ENCODE assay signal across 15 mouse cellular contexts in the genomic region with DNA sequence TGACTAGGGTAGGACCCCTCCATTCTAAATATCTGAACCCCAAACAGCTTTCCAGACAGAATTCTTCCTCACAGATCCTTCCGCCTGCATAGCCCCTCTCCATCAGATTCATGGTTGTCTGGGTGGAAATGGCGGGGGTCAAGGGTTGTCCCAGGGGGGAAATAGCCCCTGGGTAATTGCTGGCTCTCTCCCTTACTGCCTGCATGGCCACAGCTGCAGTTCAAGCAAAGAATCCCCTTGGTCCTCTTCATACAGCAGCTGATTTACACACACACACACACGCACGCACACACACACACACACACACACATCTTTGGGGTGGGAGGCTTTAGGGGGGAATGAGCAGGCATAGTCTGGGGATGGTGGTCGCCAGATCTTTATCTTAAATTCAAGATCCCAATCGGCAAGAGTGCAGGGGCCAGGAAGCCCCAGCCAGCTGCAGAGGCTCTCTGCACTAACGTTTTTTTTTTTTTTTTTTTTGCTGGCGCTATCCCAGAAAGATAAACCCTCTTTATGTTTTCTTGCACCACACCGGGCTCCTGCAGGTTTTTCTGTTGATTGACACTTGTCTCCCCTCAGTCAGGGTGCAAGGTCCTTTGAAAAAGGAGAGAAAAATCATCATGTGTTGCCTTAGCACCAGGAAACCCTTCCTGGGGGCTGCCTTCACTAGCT. TPM values are rescaled to one million over a fixed set of nuclear protein-coding genes. Genes with fewer than 3 reads are reported as not detected.
DNase-seq lines count a peak whose midpoint lies in the region; ATAC-seq and TF ChIP-seq lines count a peak whose summit lies in the region.
"Had no signal": no experiment of that assay in that cellular context is flagged by ENCODE, and none has a peak within 500 bp of the region (broad histone marks: within the 10 kb centered on the region; RNA-seq: fewer than 3 reads in every experiment).

No protein-coding gene starts in this region.

- no peaks in the 10 kb centered on the region for H3K9me3 ChIP-seq in forebrain, embryonic 12.5 days
- no peaks in the 10 kb centered on the region for H3K9me3 ChIP-seq in forebrain, embryonic 15.5 days
- H3K9me3 ChIP-seq in midbrain, embryonic 10.5 days (replicated peaks): no peaks in the 10 kb centered on the region
- no peaks in the 10 kb centered on the region for H3K9me3 ChIP-seq in midbrain, embryonic 15.5 days
- H3K9me3 ChIP-seq in liver, embryonic 13.5 days (replicated peaks): no peaks in the 10 kb centered on the region
- H3K9me3 ChIP-seq in stomach, postnatal 0 days (ENCODE audit: control insufficient read depth, low read length): no peaks in the 10 kb centered on the region

- TF ChIP-seq CTCF in stomach, postnatal 0 days (IDR thresholded peaks at IDR 0.05; ENCODE audit: low read depth): no peak

- peaks cover 90% of the 10 kb centered on the region for H3K27me3 ChIP-seq in forebrain, embryonic 12.5 days
- H3K27me3 ChIP-seq in forebrain, embryonic 15.5 days: peaks cover 61% of the 10 kb centered on the region
- H3K27me3 ChIP-seq in midbrain, embryonic 10.5 days (ENCODE audit: low read depth, poor library complexity, severe bottlenecking): peaks cover 100% of the 10 kb centered on the region
- peaks cover 54% of the 10 kb centered on the region for H3K27me3 ChIP-seq in midbrain, embryonic 15.5 days (replicated peaks)
- peaks cover 93% of the 10 kb centered on the region for H3K27me3 ChIP-seq in liver, embryonic 13.5 days
- peaks cover 4% of the 10 kb centered on the region; the same call in 1 of the 2 replicates for H3K27me3 ChIP-seq in stomach, postnatal 0 days (ENCODE audit: control insufficient read depth, insufficient read depth, low read length)

- no peaks in the 10 kb centered on the region; the same call in 1 of the 2 replicates for H3K36me3 ChIP-seq in forebrain, embryonic 12.5 days (replicated peaks)
- H3K36me3 ChIP-seq in forebrain, embryonic 15.5 days: no peaks in the 10 kb centered on the region
- peaks cover 6% of the 10 kb centered on the region; the same call in 1 of the 2 replicates for H3K36me3 ChIP-seq in midbrain, embryonic 10.5 days
- no peaks in the 10 kb centered on the region for H3K36me3 ChIP-seq in midbrain, embryonic 15.5 days (replicated peaks)
- H3K36me3 ChIP-seq in liver, embryonic 13.5 days: peaks cover 14% of the 10 kb centered on the region; the same call in 1 of the 2 replicates
- no peaks in the 10 kb centered on the region; the same call in 1 of the 2 replicates for H3K36me3 ChIP-seq in stomach, postnatal 0 days (ENCODE audit: control insufficient read depth, insufficient read depth, low read length)
- H3K36me3 ChIP-seq: G1E had no signal

- no peak for ATAC-seq in forebrain, embryonic 12.5 days (ENCODE audit: low FRiP score)
- ATAC-seq in forebrain, embryonic 15.5 days (replicated peaks): no peak
- ATAC-seq in midbrain, embryonic 15.5 days (replicated peaks): no peak
- no peak for ATAC-seq in liver, embryonic 13.5 days (ENCODE audit: low read depth)
- ATAC-seq in stomach, postnatal 0 days (ENCODE audit: low FRiP score, low TSS enrichment): no peak

- 18% methylated on average over 9 of the region's 9 CpGs for WGBS in forebrain, embryonic 12.5 days
- 26% methylated on average over 9 of the region's 9 CpGs for WGBS in forebrain, embryonic 15.5 days
- 16% methylated on average over 9 of the region's 9 CpGs for WGBS in midbrain, embryonic 10.5 days
- WGBS in midbrain, embryonic 15.5 days: 18% methylated on average over 9 of the region's 9 CpGs
- WGBS in liver, embryonic 13.5 days (ENCODE audit: insufficient replicate concordance): 24% methylated on average over 9 of the region's 9 CpGs
- WGBS in stomach, postnatal 0 days: 32% methylated on average over 9 of the region's 9 CpGs

- H3K4me1 ChIP-seq in forebrain, embryonic 12.5 days: peaks cover 79% of the 10 kb centered on the region
- H3K4me1 ChIP-seq in forebrain, embryonic 15.5 days: peaks cover 45% of the 10 kb centered on the region
- H3K4me1 ChIP-seq in midbrain, embryonic 10.5 days: peaks cover 84% of the 10 kb centered on the region
- H3K4me1 ChIP-seq in midbrain, embryonic 15.5 days: peaks cover 47% of the 10 kb centered on the region
- peaks cover 28% of the 10 kb centered on the region for H3K4me1 ChIP-seq in liver, embryonic 13.5 days (replicated peaks)
- no peaks in the 10 kb centered on the region for H3K4me1 ChIP-seq in stomach, postnatal 0 days (replicated peaks; ENCODE audit: control insufficient read depth, insufficient read depth)

- H3K4me2 ChIP-seq in forebrain, embryonic 12.5 days: peak overlapping the region; percentile 87
- no peak overlapping the region for H3K4me2 ChIP-seq in forebrain, embryonic 15.5 days (replicated peaks)
- H3K4me2 ChIP-seq in midbrain, embryonic 15.5 days: no peak overlapping the region
- peak overlapping the region; percentile 46; the same call in 1 of the 2 replicates for H3K4me2 ChIP-seq in liver, embryonic 13.5 days
- peak overlapping the region; percentile 2; the same call in 1 of the 2 replicates for H3K4me2 ChIP-seq in stomach, postnatal 0 days (replicated peaks; ENCODE audit: low read depth)

- peak overlapping the region; percentile 79 for H3K27ac ChIP-seq in forebrain, embryonic 12.5 days
- H3K27ac ChIP-seq in forebrain, embryonic 15.5 days (replicated peaks): no peak overlapping the region
- H3K27ac ChIP-seq in midbrain, embryonic 10.5 days (replicated peaks): peak overlapping the region; percentile 63
- no peak overlapping the region for H3K27ac ChIP-seq in midbrain, embryonic 15.5 days
- H3K27ac ChIP-seq in liver, embryonic 13.5 days: peak overlapping the region; percentile 53; the same call in 1 of the 2 replicates
- H3K27ac ChIP-seq in stomach, postnatal 0 days (replicated peaks): no peak overlapping the region
- H3K27ac ChIP-seq: kidney, postnatal 0 days; left cerebral cortex, adult 2 months had no signal

- DNase-seq in midbrain, embryonic 10.5 days (ENCODE audit: low spot score): no peak
- no peak for DNase-seq in liver, embryonic 13.5 days
- DNase-seq in stomach, postnatal 0 days (ENCODE audit: low spot score): no peak
- no peak for DNase-seq in kidney, postnatal 10 days
- no peak for DNase-seq in urinary bladder, postnatal 25 days (ENCODE audit: low spot score)
- DNase-seq: cerebellum, postnatal 36 days; heart, postnatal 36 days; lung, postnatal 36 days had no signal

- peak overlapping the region; percentile 8; the same call in 1 of the 2 replicates for H3K9ac ChIP-seq in forebrain, embryonic 12.5 days
- no peak overlapping the region for H3K9ac ChIP-seq in forebrain, embryonic 15.5 days (replicated peaks)
- H3K9ac ChIP-seq in midbrain, embryonic 15.5 days: no peak overlapping the region
- H3K9ac ChIP-seq in liver, embryonic 13.5 days: no peak overlapping the region; the same call in 1 of the 2 replicates
- no peak overlapping the region for H3K9ac ChIP-seq in stomach, postnatal 0 days (ENCODE audit: low read length)

- no peak for TF ChIP-seq EP300 in stomach, postnatal 0 days (optimal IDR thresholded peaks at IDR 0.05)

- H3K4me3 ChIP-seq in forebrain, embryonic 12.5 days (replicated peaks): no peak overlapping the region
- no peak overlapping the region for H3K4me3 ChIP-seq in forebrain, embryonic 15.5 days
- peak overlapping the region; percentile 17; the same call in 1 of the 2 replicates for H3K4me3 ChIP-seq in midbrain, embryonic 10.5 days
- H3K4me3 ChIP-seq in midbrain, embryonic 15.5 days: no peak overlapping the region
- H3K4me3 ChIP-seq in liver, embryonic 13.5 days (replicated peaks): 0 out of 2 replicates have a peak overlapping the region, but pooled peaks have one; percentile 58
- no peak overlapping the region for H3K4me3 ChIP-seq in stomach, postnatal 0 days (ENCODE audit: low read depth, low read length)
- H3K4me3 ChIP-seq: left cerebral cortex, adult 2 months; myocyte had no signal

RNA-seq across cellular contexts. Expression of gene Dlk1, which starts 4.0 kb away (rescaled TPM):
- 143 and 148 TPM in 2 replicates for polyA plus RNA-seq in forebrain, embryonic 12.5 days (2016; fragmentation: Nextera tagmentation; extraction: Ambion mirVana)
- polyA plus RNA-seq in forebrain, embryonic 15.5 days (2015; fragmentation: Nextera tagmentation; extraction: Ambion mirVana): 29.7 and 48.5 TPM in 2 replicates
- polyA plus RNA-seq in midbrain, embryonic 10.5 days (2016; fragmentation: Nextera tagmentation; extraction: Ambion mirVana): 107 and 118 TPM in 2 replicates
- polyA plus RNA-seq in midbrain, embryonic 15.5 days (2015; fragmentation: Nextera tagmentation; extraction: Ambion mirVana): 70.6 and 76.0 TPM in 2 replicates
- 470 and 508 TPM in 2 replicates for polyA plus RNA-seq in liver, embryonic 13.5 days (2015; fragmentation: Nextera tagmentation; extraction: Ambion mirVana)
- polyA plus RNA-seq in stomach, postnatal 0 days (2015; fragmentation: Nextera tagmentation; extraction: Ambion mirVana): 183 and 187 TPM in 2 replicates
- polyA plus RNA-seq: G1E, myocyte had no signal

Comparison
In these comparisons a context has a peak if more than half of its experiments do, and no peak if none do; other contexts are left out.
1. H3K27ac ChIP-seq: peak in forebrain, embryonic 12.5 days (single experiment), midbrain, embryonic 10.5 days (single experiment) and liver, embryonic 13.5 days (single experiment); none in forebrain, embryonic 15.5 days (single experiment), midbrain, embryonic 15.5 days (single experiment) and stomach, postnatal 0 days (single experiment).
2. H3K4me2 ChIP-seq: peak in forebrain, embryonic 12.5 days (single experiment), liver, embryonic 13.5 days (single experiment) and stomach, postnatal 0 days (single experiment); none in forebrain, embryonic 15.5 days (single experiment) and midbrain, embryonic 15.5 days (single experiment).
3. H3K4me3 ChIP-seq: peak in midbrain, embryonic 10.5 days (single experiment) and liver, embryonic 13.5 days (single experiment); none in forebrain, embryonic 12.5 days (single experiment), forebrain, embryonic 15.5 days (single experiment), midbrain, embryonic 15.5 days (single experiment) and stomach, postnatal 0 days (single experiment).